In genomic region chr6:52256956-52257355, GRCm38 (mm10) we compare ENCODE assay signal across 8 mouse cellular contexts. TPM values are rescaled to one million over a fixed set of nuclear protein-coding genes. Genes with fewer than 3 reads are reported as not detected.
DNase-seq lines count a peak whose midpoint lies in the region; ATAC-seq and TF ChIP-seq lines count a peak whose summit lies in the region.

No protein-coding gene starts in this region.

- no peaks in the 10 kb centered on the region for H3K36me3 ChIP-seq in kidney, adult 2 months (ENCODE audit: control insufficient read depth, insufficient read depth, low read length)
- H3K36me3 ChIP-seq in kidney, embryonic 15.5 days, result no peaks in the 10 kb centered on the region

- no peak overlapping the region for H3K9ac ChIP-seq in kidney, embryonic 15.5 days

- no peak for TF ChIP-seq POLR2A in kidney, adult 2 months (IDR thresholded peaks at IDR 0.05; ENCODE audit: low read depth, low read length)

- peak; percentile 90 for TF ChIP-seq CTCF in kidney, adult 2 months (conservative IDR thresholded peaks at IDR 0.05; ENCODE audit: insufficient read depth, insufficient read length, low read depth, low read length)

- peak; percentile 88 for DNase-seq in kidney, adult 2 months
- DNase-seq in embryo, embryonic 10 days (ENCODE audit: low spot score), result peak; percentile 96
- DNase-seq in heart, postnatal 36 days, result peak; percentile 84 to 92
- DNase-seq in left cerebral cortex, postnatal 4 days, result peak; percentile 87
- peak; percentile 53 for DNase-seq in retina, adult 2 months (ENCODE audit: low read depth, low spot score)
- DNase-seq in urinary bladder, postnatal 36 days (ENCODE audit: low spot score in 2 of 2), result peak; percentile 83 to 86

- H3K4me2 ChIP-seq in kidney, embryonic 15.5 days, result no peak overlapping the region

- 2% methylated on average over 6 of the region's 6 CpGs for WGBS in kidney, adult 2 months
- under 1% methylated on average over 6 of the region's 6 CpGs for WGBS in kidney, embryonic 15.5 days

- peaks cover 23% of the 10 kb centered on the region for H3K27me3 ChIP-seq in kidney, adult 2 months (replicated peaks; ENCODE audit: control insufficient read depth, insufficient read depth, low read length)
- H3K27me3 ChIP-seq in kidney, embryonic 15.5 days, result peaks cover 89% of the 10 kb centered on the region

- H3K4me1 ChIP-seq in kidney, adult 2 months (ENCODE audit: control insufficient read depth, insufficient read depth, low read length), result no peaks in the 10 kb centered on the region
- peaks cover 38% of the 10 kb centered on the region for H3K4me1 ChIP-seq in kidney, embryonic 15.5 days

- intact Hi-C loops in heart, postnatal 36 days (cut with DNase I), result loop anchor here (1.0 to 5.0 kb wide), 8 partner anchors 344 to 1080 kb away; no protein-coding TSS in a partner anchor
- intact Hi-C loops in left cerebral cortex, postnatal 4 days (cut with DNase I), result no loop called here

- no peak for ATAC-seq in kidney, embryonic 15.5 days (replicated peaks; ENCODE audit: low FRiP score)
- peak; percentile 62 for ATAC-seq in activated CD4-positive, CD25-positive, alpha-beta regulatory T cell, adult 4 months

- H3K27ac ChIP-seq in kidney, adult 2 months (ENCODE audit: insufficient read depth, low read depth, low read length), result no peak overlapping the region
- no peak overlapping the region for H3K27ac ChIP-seq in kidney, embryonic 15.5 days

- no peaks in the 10 kb centered on the region for H3K9me3 ChIP-seq in kidney, embryonic 15.5 days (replicated peaks)

- H3K4me3 ChIP-seq in kidney, adult 2 months (ENCODE audit: insufficient read depth, low read depth, low read length), result no peak overlapping the region
- H3K4me3 ChIP-seq in kidney, embryonic 15.5 days (replicated peaks), result no peak overlapping the region

RNA-seq across cellular contexts. Expression of gene Hoxa13, which starts 3.7 kb away (rescaled TPM):
- polyA plus RNA-seq in kidney, adult 2 months (2012; rRNA removed), result not detected in 2 replicates
- 0.13 and 0.43 TPM in 2 replicates for polyA plus RNA-seq in kidney, embryonic 15.5 days (2015; fragmentation: Nextera tagmentation; extraction: Ambion mirVana)
- not detected for polyA plus RNA-seq in activated CD4-positive, CD25-positive, alpha-beta regulatory T cell, adult 4 months (2017; shearing (Covaris generic))
- not detected for total RNA-seq in heart, postnatal 36 days (2021)
- total RNA-seq in left cerebral cortex, postnatal 4 days (2021), result not detected

RNA-seq across cellular contexts. Expression of gene Hoxa11, which starts 11.3 kb away (rescaled TPM):
- 3.7 TPM in 2 replicates for polyA plus RNA-seq in kidney, adult 2 months (2012; rRNA removed)
- polyA plus RNA-seq in kidney, embryonic 15.5 days (2015; fragmentation: Nextera tagmentation; extraction: Ambion mirVana), result 34.3 and 34.8 TPM in 2 replicates
- polyA plus RNA-seq in activated CD4-positive, CD25-positive, alpha-beta regulatory T cell, adult 4 months (2017; shearing (Covaris generic)), result not detected
- not detected for total RNA-seq in heart, postnatal 36 days (2021)
- total RNA-seq in left cerebral cortex, postnatal 4 days (2021), result not detected

RNA-seq across cellular contexts. Expression of gene Hoxa10, which starts 16.3 kb away (rescaled TPM):
- polyA plus RNA-seq in kidney, adult 2 months (2012; rRNA removed), result 34.0 and 34.4 TPM in 2 replicates
- 157 and 172 TPM in 2 replicates for polyA plus RNA-seq in kidney, embryonic 15.5 days (2015; fragmentation: Nextera tagmentation; extraction: Ambion mirVana)
- not detected for polyA plus RNA-seq in activated CD4-positive, CD25-positive, alpha-beta regulatory T cell, adult 4 months (2017; shearing (Covaris generic))
- total RNA-seq in heart, postnatal 36 days (2021), result not detected
- not detected for total RNA-seq in left cerebral cortex, postnatal 4 days (2021)

RNA-seq across cellular contexts. Expression of gene Hoxa9, which starts 26.1 kb away (rescaled TPM):
- polyA plus RNA-seq in kidney, adult 2 months (2012; rRNA removed), result 36.0 and 63.1 TPM in 2 replicates
- polyA plus RNA-seq in kidney, embryonic 15.5 days (2015; fragmentation: Nextera tagmentation; extraction: Ambion mirVana), result 53.4 and 65.1 TPM in 2 replicates
- polyA plus RNA-seq in activated CD4-positive, CD25-positive, alpha-beta regulatory T cell, adult 4 months (2017; shearing (Covaris generic)), result under 1 TPM in 1 of 2 experiments, not detected in 1; 0.11 TPM
- total RNA-seq in heart, postnatal 36 days (2021), result not detected
- total RNA-seq in left cerebral cortex, postnatal 4 days (2021), result not detected

RNA-seq across cellular contexts. Expression of gene Hoxa7, which starts 35.3 kb away (rescaled TPM):
- 44.1 and 45.9 TPM in 2 replicates for polyA plus RNA-seq in kidney, adult 2 months (2012; rRNA removed)
- polyA plus RNA-seq in kidney, embryonic 15.5 days (2015; fragmentation: Nextera tagmentation; extraction: Ambion mirVana), result 26.7 and 27.2 TPM in 2 replicates
- polyA plus RNA-seq in activated CD4-positive, CD25-positive, alpha-beta regulatory T cell, adult 4 months (2017; shearing (Covaris generic)), result not detected
- under 1 TPM; 0.24 to 0.47 TPM for total RNA-seq in heart, postnatal 36 days (2021)
- total RNA-seq in left cerebral cortex, postnatal 4 days (2021), result not detected

Comparison
In these comparisons a context has a peak if more than half of its experiments do, and no peak if none do; other contexts are left out.
1. RNA of gene Hoxa10, which starts 16.3 kb away (polyA plus RNA-seq): 157 to 172 TPM in kidney, embryonic 15.5 days and 34.0 to 34.4 TPM in kidney, adult 2 months; not detected in activated CD4-positive, CD25-positive, alpha-beta regulatory T cell, adult 4 months; every median in the first group is over 10 times any median in the second.
2. Peak in every context shown above with its lines, with median percentiles within 50 percentile points of each other: DNase-seq.